Mouse (Mus musculus) forebrain, embryonic 12.5 days (tissue): ENCODE measurements around the gene Doc2g. TPM values are rescaled to one million over a fixed set of nuclear protein-coding genes. Genes with fewer than 3 reads are reported as not detected.
"Not testable (repeated sequence)": the region's sequence is repeated elsewhere in the genome, so short reads cannot be mapped to it uniquely, and the experiment has no call there.

ENCODE experiments used
- ATAC-seq: fragments of 200-750 bp; cut with Nextera tagmentation; 2 replicates; pipeline ENCODE4 v1.8.0; 2017; ENCODE audit warnings: moderate TSS enrichment; ENCODE audit not compliant: low FRiP score
- H3K27ac ChIP-seq: fragments of 300-500 bp; sonication (generic); 2 replicates; pipeline ENCODE4 v1.5.1; 2016; ENCODE audit warnings: mild to moderate bottlenecking
- H3K27me3 ChIP-seq: fragments of 300-500 bp; sonication (generic); 2 replicates; pipeline ENCODE4 v1.6.1; 2016; ENCODE audit warnings: mild to moderate bottlenecking
- H3K36me3 ChIP-seq: fragments of 300-500 bp; sonication (generic); replicated peaks from 2 replicates; pipeline ENCODE4 v1.6.1; 2016; ENCODE audit warnings: mild to moderate bottlenecking
- H3K4me1 ChIP-seq: fragments of 300-500 bp; sonication (generic); 2 replicates; pipeline ENCODE4 v1.6.1; 2016
- H3K4me2 ChIP-seq: fragments of 300-500 bp; sonication (generic); 2 replicates; pipeline ENCODE4 v1.6.1; 2016; ENCODE audit warnings: mild to moderate bottlenecking, moderate library complexity
- H3K4me3 ChIP-seq: fragments of 300-500 bp; sonication (generic); replicated peaks from 2 replicates; pipeline ENCODE4 v1.5.1; 2016; ENCODE audit warnings: mild to moderate bottlenecking
- H3K9ac ChIP-seq: fragments of 300-500 bp; sonication (generic); 2 replicates; pipeline ENCODE4 v1.6.1; 2016; ENCODE audit warnings: mild to moderate bottlenecking
- H3K9me3 ChIP-seq: fragments of 300-500 bp; sonication (generic); 2 replicates; pipeline ENCODE4 v1.6.1; 2016
- WGBS: fragments of 180-500 bp; shearing (Covaris S2); methylation state at CpG from one replicate; pipeline ENCODE4 v1.1.7; 2016; 5-methylcytosine and 5-hydroxymethylcytosine counted together
- polyA plus RNA-seq: library from polyadenylated mRNA; unstranded; fragments of >200 nt; fragmentation: Nextera tagmentation; extraction: Ambion mirVana; gene quantifications from 2 replicates; pipeline ENCODE4 v1.2.1, GENCODE M21; 2016

The Doc2g gene
- polyA plus RNA-seq, 1 experiment from 2014 or later: 6.3 TPM

DNA sequence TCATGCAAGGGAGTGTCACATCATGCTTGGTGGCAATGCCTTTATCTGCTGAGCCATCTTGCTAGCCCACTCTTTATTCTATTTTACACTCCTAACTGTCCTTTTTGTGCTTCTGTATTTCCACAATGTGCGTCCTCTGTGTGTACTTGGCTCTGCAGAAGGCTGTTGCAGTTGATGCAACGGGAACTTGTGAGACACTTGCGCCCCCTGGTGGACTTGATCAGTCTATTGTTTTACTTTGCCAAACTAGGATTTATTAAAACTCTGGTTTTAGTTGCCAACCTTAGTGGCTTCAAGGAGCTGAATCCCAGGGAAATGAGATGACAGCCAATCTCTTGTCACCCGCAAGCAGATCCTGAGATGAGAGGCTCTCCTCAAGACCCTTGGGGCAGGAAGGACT is 44.7 kb downstream of the Doc2g start:
- Histone ChIP-seq H3K9ac (no peak overlapping the region), H3K4me1 (no peaks in the 10 kb centered on the region), H3K9me3 (no peaks in the 10 kb centered on the region), H3K36me3 (no peaks in the 10 kb centered on the region), H3K27ac (no peak overlapping the region), H3K4me3 (no peak overlapping the region), H3K27me3 (no peaks in the 10 kb centered on the region), H3K4me2 (no peak overlapping the region)
- ATAC-seq: no peak
- WGBS: 19% methylated on average over 4 of the region's 4 CpGs

DNA sequence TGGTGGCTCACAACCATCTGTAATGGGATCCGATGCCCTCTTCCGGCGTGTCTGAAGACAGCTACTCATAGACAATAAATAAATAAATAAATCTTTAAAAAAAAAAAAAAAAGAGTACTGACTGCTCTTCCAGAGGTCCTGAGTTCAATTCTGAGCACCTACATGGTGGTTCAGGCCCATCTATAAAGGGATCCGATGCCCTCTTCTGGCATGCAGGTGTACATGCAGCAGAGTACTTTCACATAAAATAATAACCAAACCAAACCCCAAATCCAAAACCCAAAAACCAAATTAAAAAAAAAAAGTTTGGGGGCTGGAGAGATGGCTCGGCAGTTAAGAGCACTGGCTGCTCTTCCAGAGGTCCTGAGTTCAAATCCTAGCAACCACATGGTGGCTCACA is 46.0 kb downstream of the Doc2g start:
- not testable (repeated sequence) for ATAC-seq, H3K4me2 ChIP-seq, H3K9me3 ChIP-seq, H3K27me3 ChIP-seq, H3K4me1 ChIP-seq, H3K9ac ChIP-seq, H3K4me3 ChIP-seq, H3K27ac ChIP-seq, H3K36me3 ChIP-seq
- 87% methylated on average over 5 of the region's 5 CpGs for WGBS

DNA sequence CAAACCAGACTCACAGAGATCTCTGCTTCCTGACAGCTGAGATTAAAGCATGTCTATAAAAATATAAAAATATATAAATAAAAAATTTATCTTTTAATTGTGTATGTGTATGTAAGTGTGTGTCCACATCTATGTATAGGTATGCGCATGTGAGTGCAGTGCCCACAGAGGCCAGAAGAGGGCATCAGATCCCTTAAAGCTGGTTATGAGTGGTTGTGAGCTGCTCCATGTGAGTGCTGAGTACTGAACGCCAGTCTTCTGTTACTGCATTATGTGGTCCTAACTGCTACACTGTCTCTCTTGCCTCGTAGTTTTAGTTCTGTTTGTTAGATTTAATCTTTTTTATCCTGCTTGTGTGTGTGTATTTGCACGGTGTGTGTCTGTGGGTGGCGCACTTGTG is 47.9 kb downstream of the Doc2g start:
- no peak overlapping the region for H3K27ac ChIP-seq
- 90% methylated on average over 5 of the region's 5 CpGs for WGBS
- H3K4me2 ChIP-seq: no peak overlapping the region
- no peak overlapping the region for H3K4me3 ChIP-seq
- H3K9ac ChIP-seq: no peak overlapping the region
- H3K4me1 ChIP-seq: no peaks in the 10 kb centered on the region
- H3K36me3 ChIP-seq: no peaks in the 10 kb centered on the region
- no peak for ATAC-seq
- no peaks in the 10 kb centered on the region for H3K27me3 ChIP-seq
- no peaks in the 10 kb centered on the region for H3K9me3 ChIP-seq

DNA sequence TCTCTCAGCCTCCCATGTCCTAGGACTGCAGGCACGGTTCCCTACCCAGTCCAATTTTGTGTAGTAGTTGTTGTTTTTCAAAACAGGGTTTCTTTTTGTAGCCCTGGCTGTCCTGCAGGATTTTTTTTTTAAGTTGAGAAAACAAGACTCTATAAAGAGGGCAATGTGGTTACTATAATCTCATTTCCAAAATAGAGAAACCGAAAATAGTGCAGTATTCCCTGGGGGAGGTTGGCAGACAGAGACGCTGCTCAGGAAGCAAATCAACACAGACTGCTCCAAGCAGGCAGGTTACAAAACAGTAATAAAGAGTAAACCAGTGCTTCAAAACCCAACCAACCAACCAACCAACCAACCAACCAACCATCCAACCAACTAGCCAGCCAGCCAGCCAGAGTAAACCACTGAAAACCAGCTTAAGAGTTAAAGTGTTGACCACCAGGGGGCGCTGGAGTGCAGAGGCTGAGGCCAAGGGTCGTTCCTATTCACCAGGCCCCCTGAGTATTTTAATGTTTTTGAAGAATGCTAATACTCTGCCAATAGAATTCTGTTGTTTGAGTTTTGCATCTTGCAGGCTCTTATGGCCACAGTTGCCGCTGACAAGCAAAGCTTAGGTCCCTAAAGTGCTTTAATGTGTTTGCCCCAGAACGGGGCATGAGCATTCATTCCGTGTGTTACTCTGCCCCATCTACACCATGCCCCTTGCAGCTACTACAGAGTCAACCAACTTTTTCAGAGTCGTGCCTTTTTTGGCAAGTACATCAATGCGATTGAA is 48.8 kb downstream of the Doc2g start:
- Histone ChIP-seq H3K4me2 (no peak overlapping the region), H3K27ac (no peak overlapping the region), H3K36me3 (no peaks in the 10 kb centered on the region), H3K4me3 (no peak overlapping the region), H3K9ac (no peak overlapping the region), H3K27me3 (no peaks in the 10 kb centered on the region), H3K4me1 (no peaks in the 10 kb centered on the region), H3K9me3 (no peaks in the 10 kb centered on the region)
- no peak for ATAC-seq
- 54% methylated on average over 10 of the region's 10 CpGs for WGBS

DNA sequence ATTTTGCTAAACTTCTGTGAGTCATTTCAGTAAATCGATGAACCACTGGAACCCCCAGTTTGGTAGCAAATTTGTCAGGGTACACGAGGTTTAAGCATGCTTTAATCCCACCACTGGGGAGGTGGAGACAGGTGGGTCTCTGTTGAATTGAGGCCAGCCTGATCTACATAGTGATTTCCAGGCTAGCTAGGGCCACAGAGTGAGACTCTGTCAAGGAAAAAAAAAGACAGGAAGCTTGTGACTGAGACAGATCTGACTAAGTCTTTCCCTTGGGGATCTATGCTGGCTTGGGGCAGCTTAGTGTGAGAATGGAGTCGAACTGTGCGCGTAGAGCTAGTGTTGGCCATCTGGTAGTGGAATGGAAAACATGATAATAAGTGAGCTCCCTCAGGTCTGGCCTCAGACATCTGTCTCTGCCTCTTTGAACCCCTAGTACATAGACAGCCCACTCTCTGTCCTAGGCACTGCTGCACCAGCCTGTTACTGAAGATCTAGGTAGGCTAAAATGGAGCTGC is 49.5 kb downstream of the Doc2g start:
- H3K27ac ChIP-seq: no peak overlapping the region
- WGBS: 88% methylated on average over 5 of the region's 5 CpGs
- ATAC-seq: no peak
- no peak overlapping the region for H3K4me3 ChIP-seq
- H3K9me3 ChIP-seq: no peaks in the 10 kb centered on the region
- H3K27me3 ChIP-seq: no peaks in the 10 kb centered on the region
- no peaks in the 10 kb centered on the region for H3K36me3 ChIP-seq
- H3K4me1 ChIP-seq: no peaks in the 10 kb centered on the region
- no peak overlapping the region for H3K4me2 ChIP-seq
- no peak overlapping the region for H3K9ac ChIP-seq

DNA sequence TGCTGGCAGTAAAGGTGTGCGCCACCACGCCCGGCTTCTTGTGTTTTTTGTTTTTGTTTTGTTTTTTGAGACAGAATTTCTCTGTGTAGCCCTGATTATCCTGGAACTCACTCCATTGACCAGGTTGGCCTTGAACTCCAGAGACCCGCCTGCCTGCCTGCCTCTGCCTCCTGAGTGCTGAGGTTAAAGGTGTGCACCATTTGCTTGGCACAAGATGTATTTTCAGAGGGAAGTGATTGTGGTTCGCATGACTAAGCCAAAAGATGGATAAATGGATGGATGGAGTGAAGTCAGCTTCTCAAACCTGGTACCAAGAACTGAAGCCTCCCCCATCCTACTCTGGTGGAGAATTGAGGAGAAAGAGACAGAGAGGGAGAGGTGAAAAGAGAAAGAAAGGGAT is 51.5 kb downstream of the Doc2g start:
- Histone ChIP-seq H3K36me3 (no peaks in the 10 kb centered on the region), H3K4me1 (no peaks in the 10 kb centered on the region), H3K9me3 (no peaks in the 10 kb centered on the region), H3K27me3 (no peaks in the 10 kb centered on the region), H3K4me3 (no peak overlapping the region), H3K27ac (no peak overlapping the region), H3K9ac (no peak overlapping the region), H3K4me2 (no peak overlapping the region)
- ATAC-seq: no peak
- WGBS: 81% methylated on average over 5 of the region's 5 CpGs

DNA sequence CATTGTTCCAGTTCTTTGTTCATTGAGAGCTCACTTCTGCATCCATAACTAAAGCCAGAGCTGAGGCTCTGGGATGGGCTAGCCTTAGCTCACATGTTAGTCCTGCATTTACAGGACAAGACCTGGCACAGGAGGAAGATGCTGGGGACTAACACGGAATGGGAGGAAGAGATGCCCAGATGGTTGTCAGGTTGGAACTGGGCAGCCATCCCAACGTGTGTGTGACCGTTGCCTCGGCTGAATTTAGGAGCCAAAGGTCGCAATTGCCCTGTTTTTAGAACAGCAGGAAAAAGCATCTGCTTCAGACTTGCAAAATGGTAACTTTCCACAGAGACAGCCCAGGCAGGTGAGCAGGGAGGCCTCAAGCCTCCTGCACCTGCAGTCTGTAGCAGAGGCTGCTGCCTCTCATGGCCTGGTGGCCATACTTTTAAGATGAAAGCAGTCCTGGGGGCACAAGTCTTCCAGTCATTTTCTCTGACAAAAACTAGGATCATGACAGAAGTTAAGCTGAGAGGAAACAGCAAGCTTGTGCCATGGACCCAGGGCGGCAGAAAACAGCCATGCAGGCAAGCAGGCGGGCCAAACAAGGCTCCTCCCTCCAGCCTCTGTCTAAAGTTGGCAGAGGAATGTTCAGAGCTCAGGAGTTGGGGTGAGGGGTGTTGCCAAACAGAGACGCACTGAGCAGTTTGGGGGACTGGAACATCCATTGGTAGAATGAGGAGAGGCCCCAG is 52.3 kb downstream of the Doc2g start:
- H3K4me3 ChIP-seq: no peak overlapping the region
- no peaks in the 10 kb centered on the region for H3K36me3 ChIP-seq
- ATAC-seq: no peak
- no peak overlapping the region for H3K4me2 ChIP-seq
- no peak overlapping the region for H3K9ac ChIP-seq
- 78% methylated on average over 8 of the region's 8 CpGs for WGBS
- H3K27me3 ChIP-seq: no peaks in the 10 kb centered on the region
- no peaks in the 10 kb centered on the region for H3K4me1 ChIP-seq
- H3K27ac ChIP-seq: no peak overlapping the region
- H3K9me3 ChIP-seq: no peaks in the 10 kb centered on the region

DNA sequence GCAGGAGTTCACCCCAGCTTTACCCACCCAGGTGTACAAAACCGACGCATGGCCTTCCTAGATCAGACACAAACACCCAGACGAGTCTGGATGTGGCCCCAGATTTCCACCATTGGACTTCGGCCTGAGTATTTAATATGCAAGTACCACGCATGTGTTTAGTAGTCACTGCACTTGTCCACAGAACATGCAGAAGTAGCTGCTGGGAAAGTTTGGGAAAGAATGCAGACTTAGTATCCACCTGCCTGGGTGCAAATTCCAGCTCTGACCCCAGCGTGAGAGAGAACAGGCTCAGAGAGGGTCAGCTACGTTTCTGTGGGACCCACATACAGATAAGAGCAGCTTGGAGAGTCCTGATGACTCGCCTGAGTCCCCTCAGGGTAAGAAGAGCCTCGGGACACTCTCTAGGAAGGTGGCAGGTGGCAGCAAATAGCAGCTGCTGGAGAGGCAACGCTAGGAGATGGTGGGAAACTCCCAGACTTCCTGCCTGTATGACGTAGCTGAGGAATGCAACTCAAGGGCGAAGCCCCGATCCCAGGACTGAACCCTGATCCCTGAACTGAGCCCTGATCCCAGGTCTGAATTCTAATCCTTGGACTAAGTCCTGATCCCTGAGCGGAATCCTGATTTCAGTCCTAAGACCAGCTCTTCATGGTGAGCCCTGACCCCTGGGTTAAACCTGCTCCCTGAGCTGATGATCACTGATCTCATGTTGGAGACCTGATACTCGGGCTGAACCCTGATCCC is 53.0 kb downstream of the Doc2g start:
- WGBS: 63% methylated on average over 15 of the region's 15 CpGs
- no peak overlapping the region for H3K4me2 ChIP-seq
- no peak overlapping the region for H3K27ac ChIP-seq
- H3K36me3 ChIP-seq: no peaks in the 10 kb centered on the region
- no peaks in the 10 kb centered on the region for H3K27me3 ChIP-seq
- no peak overlapping the region for H3K9ac ChIP-seq
- no peaks in the 10 kb centered on the region for H3K9me3 ChIP-seq
- no peak overlapping the region for H3K4me3 ChIP-seq
- H3K4me1 ChIP-seq: no peaks in the 10 kb centered on the region
- no peak for ATAC-seq

Other genes starting within 250 kb of the Doc2g start
- 58.0 and 60.6 TPM in 2 replicates for gene Kmt5b, start 235.9 kb upstream of the Doc2g start, polyA plus RNA-seq
- gene Chka, start 151.5 kb upstream of the Doc2g start, polyA plus RNA-seq: 63.5 and 69.6 TPM in 2 replicates
- 10.3 and 12.4 TPM in 2 replicates for gene Tcirg1, start 96.2 kb upstream of the Doc2g start, polyA plus RNA-seq
- 166 and 168 TPM in 2 replicates for gene Ndufs8, start 90.5 kb upstream of the Doc2g start, polyA plus RNA-seq
- 0.64 and 0.69 TPM in 2 replicates for gene Aldh3b1, start 73.5 kb upstream of the Doc2g start, polyA plus RNA-seq
- gene Unc93b1, start 68.1 kb upstream of the Doc2g start, polyA plus RNA-seq: 4.8 TPM in 2 replicates
- gene Aldh3b3, start 44.7 kb upstream of the Doc2g start, polyA plus RNA-seq: not detected in 2 replicates
- gene Aldh3b2, start 31.0 kb upstream of the Doc2g start, polyA plus RNA-seq: 0.26 and 0.70 TPM in 2 replicates
- gene Acy3, start 16.7 kb upstream of the Doc2g start, polyA plus RNA-seq: 0.58 and 1.4 TPM in 2 replicates
- not detected in 2 replicates for gene Tbx10, start 10.6 kb upstream of the Doc2g start, polyA plus RNA-seq
- 19.3 and 20.8 TPM in 2 replicates for gene Nudt8, start 2.7 kb upstream of the Doc2g start, polyA plus RNA-seq
- 4.1 and 4.3 TPM in 2 replicates for gene Gm49405, start 2.7 kb upstream of the Doc2g start, polyA plus RNA-seq
- 186 and 204 TPM in 2 replicates for gene Ndufv1, start 9.5 kb downstream of the Doc2g start, polyA plus RNA-seq
- gene Gstp1, start 34.7 kb downstream of the Doc2g start, polyA plus RNA-seq: 321 and 346 TPM in 2 replicates
- gene Gstp2, start 42.7 kb downstream of the Doc2g start, polyA plus RNA-seq: 1.6 and 5.5 TPM in 2 replicates
- not detected in 2 replicates for gene Gstp3, start 56.3 kb downstream of the Doc2g start, polyA plus RNA-seq
- gene Cabp2, start 78.3 kb downstream of the Doc2g start, polyA plus RNA-seq: not detected in 2 replicates
- gene Cdk2ap2, start 93.9 kb downstream of the Doc2g start, polyA plus RNA-seq: 70.4 and 73.9 TPM in 2 replicates
- 21.5 and 22.9 TPM in 2 replicates for gene Pitpnm1, start 96.7 kb downstream of the Doc2g start, polyA plus RNA-seq
- 56.4 and 60.7 TPM in 2 replicates for gene Aip, start 122.5 kb downstream of the Doc2g start, polyA plus RNA-seq
- not detected in 2 replicates for gene Gpr152, start 136.5 kb downstream of the Doc2g start, polyA plus RNA-seq
- gene Cabp4, start 140.7 kb downstream of the Doc2g start, polyA plus RNA-seq: 0.09 TPM in 2 replicates
- 125 and 135 TPM in 2 replicates for gene Coro1b, start 145.3 kb downstream of the Doc2g start, polyA plus RNA-seq
- 0.51 and 0.74 TPM in 2 replicates for gene Ptprcap, start 150.3 kb downstream of the Doc2g start, polyA plus RNA-seq
- gene Rps6kb2, start 160.0 kb downstream of the Doc2g start, polyA plus RNA-seq: 59.5 and 62.5 TPM in 2 replicates
- 3.2 TPM in 2 replicates for gene Carns1, start 172.2 kb downstream of the Doc2g start, polyA plus RNA-seq
- 0.31 and 0.86 TPM in 2 replicates for gene Tbc1d10c, start 188.0 kb downstream of the Doc2g start, polyA plus RNA-seq
- 689 and 709 TPM in 2 replicates for gene Ppp1ca, start 188.8 kb downstream of the Doc2g start, polyA plus RNA-seq
- 38.8 and 42.2 TPM in 2 replicates for gene Rad9a, start 198.3 kb downstream of the Doc2g start, polyA plus RNA-seq
- gene Clcf1, start 210.9 kb downstream of the Doc2g start, polyA plus RNA-seq: 0.85 and 1.2 TPM in 2 replicates
- gene AC109138.7, start 211.0 kb downstream of the Doc2g start, polyA plus RNA-seq: not detected in 2 replicates
- gene Pold4, start 228.6 kb downstream of the Doc2g start, polyA plus RNA-seq: 11.7 and 13.1 TPM in 2 replicates